Comparison of ENCODE assay signal across 24 mouse cellular contexts in genomic region chr13:89418804-89419203, GRCm38 (mm10).
"Had no signal": no experiment of that assay in that cellular context is flagged by ENCODE, and none has a peak within 500 bp of the region (broad histone marks: within the 10 kb centered on the region; RNA-seq: fewer than 3 reads in every experiment).

No protein-coding gene starts in this region.

- ATAC-seq: midbrain, embryonic 15.5 days had no signal

- H3K27me3 ChIP-seq: kidney, embryonic 15.5 days; limb, embryonic 12.5 days; limb, embryonic 15.5 days; lung, embryonic 15.5 days; midbrain, embryonic 12.5 days; midbrain, embryonic 15.5 days; neural tube, embryonic 12.5 days; neural tube, embryonic 15.5 days had no signal

- H3K27ac ChIP-seq: kidney, embryonic 15.5 days; left cerebral cortex, adult 2 months; limb, embryonic 12.5 days; limb, embryonic 15.5 days; liver, embryonic 14.5 days; lung, embryonic 15.5 days; midbrain, embryonic 12.5 days; midbrain, embryonic 15.5 days; neural tube, embryonic 12.5 days; neural tube, embryonic 15.5 days had no signal

- H3K9me3 ChIP-seq: kidney, embryonic 15.5 days; limb, embryonic 12.5 days; limb, embryonic 15.5 days; lung, embryonic 15.5 days; midbrain, embryonic 12.5 days; midbrain, embryonic 15.5 days; neural tube, embryonic 12.5 days; neural tube, embryonic 15.5 days had no signal

- H3K4me1 ChIP-seq: kidney, embryonic 15.5 days; limb, embryonic 12.5 days; limb, embryonic 15.5 days; lung, embryonic 15.5 days; midbrain, embryonic 12.5 days; midbrain, embryonic 15.5 days; neural tube, embryonic 12.5 days; neural tube, embryonic 15.5 days had no signal

- H3K4me2 ChIP-seq: kidney, embryonic 15.5 days; limb, embryonic 12.5 days; limb, embryonic 15.5 days; liver, embryonic 11.5 days; lung, embryonic 15.5 days; midbrain, embryonic 12.5 days; midbrain, embryonic 15.5 days; neural tube, embryonic 12.5 days; neural tube, embryonic 15.5 days had no signal

- DNase-seq: kidney, adult 8-10 months; kidney, postnatal 10 days; kidney, postnatal 36 days; layer of hippocampus, postnatal 36 days; left cerebral cortex, postnatal 4 days; lung, adult 18-20 months; lung, postnatal 10 days; lung, postnatal 4 days; right cerebral cortex, adult 18-20 months; right cerebral cortex, postnatal 25 days; spleen, adult 18-20 months; thymus, adult 18-20 months; thymus, postnatal 36 days had no signal

- H3K9ac ChIP-seq: kidney, embryonic 15.5 days; limb, embryonic 12.5 days; limb, embryonic 15.5 days; liver, embryonic 14.5 days; lung, embryonic 15.5 days; midbrain, embryonic 12.5 days; midbrain, embryonic 15.5 days; neural tube, embryonic 12.5 days; neural tube, embryonic 15.5 days had no signal

- H3K36me3 ChIP-seq: kidney, embryonic 15.5 days; limb, embryonic 12.5 days; limb, embryonic 15.5 days; lung, embryonic 15.5 days; midbrain, embryonic 12.5 days; midbrain, embryonic 15.5 days; neural tube, embryonic 12.5 days; neural tube, embryonic 15.5 days had no signal

- H3K4me3 ChIP-seq: kidney, embryonic 15.5 days; left cerebral cortex, adult 2 months; limb, embryonic 12.5 days; limb, embryonic 15.5 days; lung, embryonic 15.5 days; midbrain, embryonic 12.5 days; midbrain, embryonic 15.5 days; neural tube, embryonic 12.5 days; neural tube, embryonic 15.5 days had no signal
